Mouse (Mus musculus) erythroblast, embryonic 14.5 days (primary cell): ENCODE results near the gene Ier2.

Source experiments
- GATA1 ChIP-seq: IDR thresholded peaks from 2 replicates; pipeline ENCODE4 v1.6.1; 2012; ENCODE audit warnings: low read length, inconsistent platforms, mixed read lengths
- TAL1 ChIP-seq: IDR thresholded peaks from 3 replicates; pipeline ENCODE4 v1.6.1; 2012; ENCODE audit warnings: low read length, inconsistent platforms, mixed read lengths

DNA sequence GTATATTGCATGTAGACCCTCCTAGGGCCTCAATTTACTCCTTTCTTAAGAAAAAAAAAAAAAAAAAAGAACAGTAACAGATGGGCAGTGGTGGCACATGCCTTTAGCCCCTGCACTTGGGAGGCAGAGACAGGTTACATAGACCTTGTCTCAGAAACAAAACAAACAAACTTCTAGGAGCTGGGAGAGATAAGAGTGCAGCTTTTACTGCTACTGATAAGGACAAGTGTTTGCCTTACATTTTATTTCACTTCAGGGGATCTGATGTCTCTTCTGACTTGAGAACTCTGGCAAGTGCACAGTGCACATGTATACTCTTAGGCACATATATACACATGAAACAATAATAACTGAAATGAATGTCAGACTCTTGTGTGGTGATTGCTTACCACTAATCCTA, 5.4 kb downstream of the Ier2 start:
- no peak for TF ChIP-seq TAL1
- peak; percentile 57 for TF ChIP-seq GATA1
